Mouse (Mus musculus): ENCODE data around the gene C9. TPM values are rescaled to one million over a fixed set of nuclear protein-coding genes. Genes with fewer than 3 reads are reported as not detected.

The C9 gene
- polyA plus RNA-seq, 1 experiment from 2014 or later = not detected

- WGBS = 81% methylated on average over 5 of the region's 5 CpGs
- Histone ChIP-seq H3K4me3 (ENCODE audit: low read length) (no peak overlapping the region), H3K27ac (ENCODE audit: low read length) (no peak overlapping the region), H3K9me3 (ENCODE audit: low read length) (no peaks in the 10 kb centered on the region), H3K9ac (replicated peaks; ENCODE audit: low read length) (no peak overlapping the region), H3K4me2 (replicated peaks; ENCODE audit: low read depth, low read length) (no peak overlapping the region), H3K36me3 (ENCODE audit: insufficient read depth, low read length) (peaks cover 16% of the 10 kb centered on the region), H3K4me1 (ENCODE audit: insufficient read depth, low read length) (no peaks in the 10 kb centered on the region), H3K27me3 (ENCODE audit: insufficient read depth, low read length) (no peaks in the 10 kb centered on the region)
- no peak for ATAC-seq (ENCODE audit: low FRiP score, low TSS enrichment)
These were observed 29.8 kb upstream of the C9 start for GRCm38 (mm10) chr15:6415317-6415716.

- H3K36me3 ChIP-seq (ENCODE audit: insufficient read depth, low read length) = peaks cover 32% of the 10 kb centered on the region
- no peak for ATAC-seq (ENCODE audit: low FRiP score, low TSS enrichment)
- no peak overlapping the region for H3K4me2 ChIP-seq (replicated peaks; ENCODE audit: low read depth, low read length)
- no peak overlapping the region for H3K4me3 ChIP-seq (ENCODE audit: low read length)
- no peak overlapping the region for H3K9ac ChIP-seq (replicated peaks; ENCODE audit: low read length)
- H3K4me1 ChIP-seq (ENCODE audit: insufficient read depth, low read length) = 0 out of 2 replicates have a peak, but pooled peaks cover 4% of the 10 kb centered on the region
- H3K27me3 ChIP-seq (ENCODE audit: insufficient read depth, low read length) = no peaks in the 10 kb centered on the region
- H3K27ac ChIP-seq (ENCODE audit: low read length) = peak overlapping the region; percentile 48; the same call in 1 of the 2 replicates
- no peaks in the 10 kb centered on the region for H3K9me3 ChIP-seq (ENCODE audit: low read length)
- 88% methylated on average over 7 of the region's 7 CpGs for WGBS
These were observed 13.3 kb upstream of the C9 start for GRCm38 (mm10) chr15:6431777-6432176.

- WGBS = 72% methylated on average over 7 of the region's 7 CpGs
- Histone ChIP-seq H3K9ac (replicated peaks; ENCODE audit: low read length) (no peak overlapping the region), H3K4me1 (ENCODE audit: insufficient read depth, low read length) (0 out of 2 replicates have a peak, but pooled peaks cover 4% of the 10 kb centered on the region), H3K27me3 (ENCODE audit: insufficient read depth, low read length) (no peaks in the 10 kb centered on the region), H3K27ac (ENCODE audit: low read length) (peak overlapping the region; percentile 56; the same call in 1 of the 2 replicates), H3K4me2 (replicated peaks; ENCODE audit: low read depth, low read length) (no peak overlapping the region), H3K36me3 (ENCODE audit: insufficient read depth, low read length) (peaks cover 29% of the 10 kb centered on the region), H3K9me3 (ENCODE audit: low read length) (no peaks in the 10 kb centered on the region), H3K4me3 (ENCODE audit: low read length) (no peak overlapping the region)
- ATAC-seq (ENCODE audit: low FRiP score, low TSS enrichment) = peak; percentile 87
These were observed 12.7 kb upstream of the C9 start for GRCm38 (mm10) chr15:6432411-6432810.

GRCm38 (mm10) chr15:6435281-6435680 is 9.8 kb upstream of the C9 start:
- Histone ChIP-seq H3K27me3 (ENCODE audit: insufficient read depth, low read length) (no peaks in the 10 kb centered on the region), H3K36me3 (ENCODE audit: insufficient read depth, low read length) (peaks cover 26% of the 10 kb centered on the region), H3K9ac (replicated peaks; ENCODE audit: low read length) (no peak overlapping the region), H3K27ac (ENCODE audit: low read length) (no peak overlapping the region), H3K9me3 (ENCODE audit: low read length) (no peaks in the 10 kb centered on the region), H3K4me3 (ENCODE audit: low read length) (no peak overlapping the region), H3K4me2 (replicated peaks; ENCODE audit: low read depth, low read length) (no peak overlapping the region), H3K4me1 (ENCODE audit: insufficient read depth, low read length) (0 out of 2 replicates have a peak, but pooled peaks cover 4% of the 10 kb centered on the region)
- no peak for ATAC-seq (ENCODE audit: low FRiP score, low TSS enrichment)
- WGBS = 82% methylated on average over 7 of the region's 7 CpGs

- Histone ChIP-seq H3K27me3 (ENCODE audit: insufficient read depth, low read length) (no peaks in the 10 kb centered on the region), H3K4me2 (replicated peaks; ENCODE audit: low read depth, low read length) (no peak overlapping the region), H3K4me1 (ENCODE audit: insufficient read depth, low read length) (0 out of 2 replicates have a peak, but pooled peaks cover 4% of the 10 kb centered on the region), H3K36me3 (ENCODE audit: insufficient read depth, low read length) (peaks cover 26% of the 10 kb centered on the region), H3K4me3 (ENCODE audit: low read length) (no peak overlapping the region), H3K27ac (ENCODE audit: low read length) (no peak overlapping the region), H3K9ac (replicated peaks; ENCODE audit: low read length) (no peak overlapping the region), H3K9me3 (ENCODE audit: low read length) (no peaks in the 10 kb centered on the region)
- ATAC-seq (ENCODE audit: low FRiP score, low TSS enrichment) = no peak
- 57% methylated on average over 2 of the region's 2 CpGs for WGBS
These were observed 9.4 kb upstream of the C9 start for GRCm38 (mm10) chr15:6435773-6436172.

- 75% methylated on average over 3 of the region's 3 CpGs for WGBS
- H3K4me2 ChIP-seq (replicated peaks; ENCODE audit: low read depth, low read length) = no peak overlapping the region
- no peak overlapping the region for H3K4me3 ChIP-seq (ENCODE audit: low read length)
- no peaks in the 10 kb centered on the region for H3K9me3 ChIP-seq (ENCODE audit: low read length)
- peaks cover 18% of the 10 kb centered on the region for H3K36me3 ChIP-seq (ENCODE audit: insufficient read depth, low read length)
- H3K9ac ChIP-seq (replicated peaks; ENCODE audit: low read length) = no peak overlapping the region
- no peak overlapping the region for H3K27ac ChIP-seq (ENCODE audit: low read length)
- no peak for ATAC-seq (ENCODE audit: low FRiP score, low TSS enrichment)
- no peaks in the 10 kb centered on the region for H3K27me3 ChIP-seq (ENCODE audit: insufficient read depth, low read length)
- H3K4me1 ChIP-seq (ENCODE audit: insufficient read depth, low read length) = no peaks in the 10 kb centered on the region
These were observed 6.4 kb upstream of the C9 start for GRCm38 (mm10) chr15:6438685-6439084.

GRCm38 (mm10) chr15:6444452-6444851 is 675 bp upstream of the C9 start:
- Histone ChIP-seq H3K4me1 (ENCODE audit: insufficient read depth, low read length) (peaks cover 5% of the 10 kb centered on the region; the same call in 1 of the 2 replicates), H3K4me2 (replicated peaks; ENCODE audit: low read depth, low read length) (no peak overlapping the region), H3K36me3 (ENCODE audit: insufficient read depth, low read length) (no peaks in the 10 kb centered on the region), H3K9me3 (ENCODE audit: low read length) (no peaks in the 10 kb centered on the region), H3K27me3 (ENCODE audit: insufficient read depth, low read length) (no peaks in the 10 kb centered on the region), H3K4me3 (ENCODE audit: low read length) (no peak overlapping the region), H3K27ac (ENCODE audit: low read length) (no peak overlapping the region), H3K9ac (replicated peaks; ENCODE audit: low read length) (no peak overlapping the region)
- no peak for ATAC-seq (ENCODE audit: low FRiP score, low TSS enrichment)
- WGBS = 89% methylated on average over 2 of the region's 2 CpGs

GRCm38 (mm10) chr15:6446181-6446580 is 1.1 kb downstream of the C9 start:
- Histone ChIP-seq H3K27ac (ENCODE audit: low read length) (no peak overlapping the region), H3K9me3 (ENCODE audit: low read length) (no peaks in the 10 kb centered on the region), H3K9ac (replicated peaks; ENCODE audit: low read length) (no peak overlapping the region), H3K4me2 (replicated peaks; ENCODE audit: low read depth, low read length) (no peak overlapping the region), H3K27me3 (ENCODE audit: insufficient read depth, low read length) (no peaks in the 10 kb centered on the region), H3K4me1 (ENCODE audit: insufficient read depth, low read length) (peaks cover 5% of the 10 kb centered on the region; the same call in 1 of the 2 replicates), H3K4me3 (ENCODE audit: low read length) (no peak overlapping the region), H3K36me3 (ENCODE audit: insufficient read depth, low read length) (no peaks in the 10 kb centered on the region)
- 33% methylated on average over 1 of the region's 1 CpGs for WGBS
- ATAC-seq (ENCODE audit: low FRiP score, low TSS enrichment) = no peak

- Histone ChIP-seq H3K9me3 (ENCODE audit: low read length) (no peaks in the 10 kb centered on the region), H3K4me3 (ENCODE audit: low read length) (no peak overlapping the region), H3K27ac (ENCODE audit: low read length) (no peak overlapping the region), H3K4me2 (replicated peaks; ENCODE audit: low read depth, low read length) (peak overlapping the region; percentile 23; the same call in 1 of the 2 replicates), H3K36me3 (ENCODE audit: insufficient read depth, low read length) (no peaks in the 10 kb centered on the region), H3K27me3 (ENCODE audit: insufficient read depth, low read length) (no peaks in the 10 kb centered on the region), H3K4me1 (ENCODE audit: insufficient read depth, low read length) (peaks cover 5% of the 10 kb centered on the region; the same call in 1 of the 2 replicates), H3K9ac (replicated peaks; ENCODE audit: low read length) (no peak overlapping the region)
- WGBS = 29% methylated on average over 9 of the region's 9 CpGs
- no peak for ATAC-seq (ENCODE audit: low FRiP score, low TSS enrichment)
These were observed 3.8 kb downstream of the C9 start for GRCm38 (mm10) chr15:6448892-6449291.

GRCm38 (mm10) chr15:6454461-6454860 is 9.3 kb downstream of the C9 start:
- 57% methylated on average over 2 of the region's 2 CpGs for WGBS
- no peaks in the 10 kb centered on the region for H3K9me3 ChIP-seq (ENCODE audit: low read length)

More at GRCm38 (mm10) chr15:6454461-6454860, 9.3 kb downstream of the C9 start:
- H3K4me1 ChIP-seq (ENCODE audit: insufficient read depth, low read length) = 0 out of 2 replicates have a peak, but pooled peaks cover under 1% of the 10 kb centered on the region
- H3K36me3 ChIP-seq (ENCODE audit: insufficient read depth, low read length) = no peaks in the 10 kb centered on the region
- no peak overlapping the region for H3K4me3 ChIP-seq (ENCODE audit: low read length)
- no peaks in the 10 kb centered on the region for H3K27me3 ChIP-seq (ENCODE audit: insufficient read depth, low read length)
- H3K9ac ChIP-seq (replicated peaks; ENCODE audit: low read length) = no peak overlapping the region
- H3K27ac ChIP-seq (ENCODE audit: low read length) = no peak overlapping the region
- no peak for ATAC-seq (ENCODE audit: low FRiP score, low TSS enrichment)
- no peak overlapping the region for H3K4me2 ChIP-seq (replicated peaks; ENCODE audit: low read depth, low read length)

All from kidney, embryonic 16.5 days (tissue).